ENCODE assay signal across 19 mouse cellular contexts in the genomic region with DNA sequence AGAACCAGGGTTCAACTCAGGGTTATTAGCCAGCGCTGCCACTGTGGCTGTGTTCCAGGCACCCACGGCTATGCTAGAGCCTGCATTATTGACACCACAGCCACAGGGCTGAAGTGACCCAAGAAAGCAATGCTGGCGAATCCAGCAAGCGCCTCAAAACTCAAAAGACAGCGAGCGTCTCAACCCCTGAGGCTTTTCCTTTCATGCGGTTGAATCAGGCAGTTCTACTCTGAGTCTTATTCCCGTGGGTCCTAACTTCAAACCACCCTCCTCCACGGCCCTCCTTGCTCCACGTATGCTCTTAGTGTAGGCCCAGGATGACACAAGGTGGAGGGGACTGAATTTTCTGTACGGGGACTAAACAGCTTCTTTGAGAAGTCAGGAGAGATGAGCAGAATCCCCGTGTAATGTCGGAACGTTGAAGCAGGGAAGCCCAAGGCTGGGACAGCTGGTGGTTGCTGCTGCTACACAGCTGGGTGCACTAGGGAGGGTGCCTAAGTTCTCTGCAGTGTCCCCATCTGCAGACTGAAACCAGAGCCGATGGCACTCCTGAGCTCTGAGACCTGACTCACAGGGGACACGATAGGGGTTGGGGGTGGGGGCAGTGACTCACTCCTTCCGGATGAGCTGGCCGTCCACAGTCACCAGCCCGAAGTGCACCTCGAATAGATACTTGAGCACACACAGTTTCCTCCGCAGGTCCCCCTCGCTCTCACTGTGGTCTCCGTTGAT. TPM values are rescaled to one million over a fixed set of nuclear protein-coding genes. Genes with fewer than 3 reads are reported as not detected.
DNase-seq lines count a peak whose midpoint lies in the region; ATAC-seq and TF ChIP-seq lines count a peak whose summit lies in the region.
"Had no signal": no experiment of that assay in that cellular context is flagged by ENCODE, and none has a peak within 500 bp of the region (broad histone marks: within the 10 kb centered on the region; RNA-seq: fewer than 3 reads in every experiment).

No protein-coding gene starts in this region.

- 67% methylated on average over 23 of the region's 23 CpGs for WGBS in kidney, postnatal 0 days
- WGBS in midbrain, embryonic 10.5 days, result 82% methylated on average over 23 of the region's 23 CpGs
- 89% methylated on average over 23 of the region's 23 CpGs for WGBS in forebrain, embryonic 10.5 days

- no peak for DNase-seq in kidney, postnatal 0 days (ENCODE audit: low spot score)
- DNase-seq in kidney, postnatal 10 days, result no peak
- DNase-seq in Muller cell, postnatal 12 days (ENCODE audit: inconsistent ontology term), result peak; percentile 43
- peak; percentile 79 for DNase-seq in adrenal gland, postnatal 25 days
- DNase-seq in midbrain, embryonic 10.5 days (ENCODE audit: low spot score), result no peak
- no peak for DNase-seq in spleen, adult 18-20 months
- DNase-seq in forebrain, embryonic 10.5 days (ENCODE audit: extremely low spot score, low spot score), result no peak
- DNase-seq: cerebellum, adult 9-11 months; forebrain, postnatal 0 days; gastrocnemius, adult 2 months; heart, postnatal 4 days; lung, embryonic 14.5 days; lung, postnatal 36 days; retina, postnatal 1 day; right cerebral cortex, postnatal 4 days had no signal

- no peak for TF ChIP-seq CTCF in kidney, postnatal 0 days (IDR thresholded peaks at IDR 0.05; ENCODE audit: low read depth)

- no peaks in the 10 kb centered on the region for H3K36me3 ChIP-seq in kidney, postnatal 0 days (ENCODE audit: insufficient read depth, low read length)
- peaks cover 30% of the 10 kb centered on the region for H3K36me3 ChIP-seq in midbrain, embryonic 10.5 days
- H3K36me3 ChIP-seq in forebrain, embryonic 10.5 days (replicated peaks), result peaks cover 42% of the 10 kb centered on the region

- no peaks in the 10 kb centered on the region for H3K27me3 ChIP-seq in kidney, postnatal 0 days (ENCODE audit: insufficient read depth, low read length)
- no peaks in the 10 kb centered on the region for H3K27me3 ChIP-seq in midbrain, embryonic 10.5 days (ENCODE audit: low read depth, poor library complexity, severe bottlenecking)
- no peaks in the 10 kb centered on the region for H3K27me3 ChIP-seq in forebrain, embryonic 10.5 days (ENCODE audit: poor library complexity, severe bottlenecking)
- H3K27me3 ChIP-seq: limb, embryonic 12.5 days; liver, embryonic 12.5 days had no signal

- no peak overlapping the region for H3K27ac ChIP-seq in kidney, postnatal 0 days
- no peak overlapping the region for H3K27ac ChIP-seq in midbrain, embryonic 10.5 days (replicated peaks)
- no peak overlapping the region for H3K27ac ChIP-seq in forebrain, embryonic 10.5 days
- H3K27ac ChIP-seq: gastrocnemius, adult 2 months; hindbrain, postnatal 0 days; limb, embryonic 12.5 days; liver, embryonic 12.5 days had no signal

- 0 out of 2 replicates have a peak, but pooled peaks have one; percentile 21 for ATAC-seq in kidney, postnatal 0 days (replicated peaks; ENCODE audit: low FRiP score, low read depth)
- ATAC-seq: forebrain, postnatal 0 days; hindbrain, postnatal 0 days; intestine, postnatal 0 days; liver, embryonic 12.5 days had no signal

- no peak overlapping the region for H3K4me3 ChIP-seq in kidney, postnatal 0 days (replicated peaks; ENCODE audit: low read depth, low read length)
- H3K4me3 ChIP-seq in midbrain, embryonic 10.5 days, result no peak overlapping the region
- no peak overlapping the region for H3K4me3 ChIP-seq in forebrain, embryonic 10.5 days
- H3K4me3 ChIP-seq: gastrocnemius, adult 2 months; limb, embryonic 12.5 days; liver, embryonic 12.5 days had no signal

- no peaks in the 10 kb centered on the region for H3K9me3 ChIP-seq in kidney, postnatal 0 days (replicated peaks; ENCODE audit: low read length)
- no peaks in the 10 kb centered on the region for H3K9me3 ChIP-seq in midbrain, embryonic 10.5 days (replicated peaks)
- no peaks in the 10 kb centered on the region for H3K9me3 ChIP-seq in forebrain, embryonic 10.5 days
- H3K9me3 ChIP-seq: limb, embryonic 12.5 days; liver, embryonic 12.5 days had no signal

- H3K4me2 ChIP-seq in kidney, postnatal 0 days (ENCODE audit: low read length), result no peak overlapping the region
- H3K4me2 ChIP-seq: limb, embryonic 12.5 days; liver, embryonic 12.5 days; lung, embryonic 14.5 days had no signal

- no peaks in the 10 kb centered on the region for H3K4me1 ChIP-seq in kidney, postnatal 0 days (replicated peaks; ENCODE audit: insufficient read depth, low read length)
- H3K4me1 ChIP-seq in midbrain, embryonic 10.5 days, result peaks cover 8% of the 10 kb centered on the region
- H3K4me1 ChIP-seq in forebrain, embryonic 10.5 days, result peaks cover 12% of the 10 kb centered on the region
- H3K4me1 ChIP-seq: limb, embryonic 12.5 days; liver, embryonic 12.5 days had no signal

- H3K9ac ChIP-seq in kidney, postnatal 0 days (ENCODE audit: low read depth, low read length), result no peak overlapping the region
- H3K9ac ChIP-seq: forebrain, postnatal 0 days; limb, embryonic 12.5 days; liver, embryonic 12.5 days; lung, embryonic 14.5 days had no signal

RNA-seq across cellular contexts. Expression of gene Hps1, which starts 9.5 kb away (rescaled TPM):
- polyA plus RNA-seq in kidney, postnatal 0 days (2015; fragmentation: Nextera tagmentation; extraction: Ambion mirVana), result 12.9 and 13.8 TPM in 2 replicates
- 25.2 and 30.3 TPM in 2 replicates for total RNA-seq in adrenal gland, postnatal 25 days (2021)
- 17.5 and 19.4 TPM in 2 replicates for polyA plus RNA-seq in midbrain, embryonic 10.5 days (2016; fragmentation: Nextera tagmentation; extraction: Ambion mirVana)
- 21.1 and 21.8 TPM in 2 replicates for polyA plus RNA-seq in forebrain, embryonic 10.5 days (2016; fragmentation: Nextera tagmentation; extraction: Ambion mirVana)

RNA-seq across cellular contexts. Expression of gene Pyroxd2, which starts 17.7 kb away (rescaled TPM):
- 11.0 and 14.2 TPM in 2 replicates for polyA plus RNA-seq in kidney, postnatal 0 days (2015; fragmentation: Nextera tagmentation; extraction: Ambion mirVana)
- 40.1 and 47.5 TPM in 2 replicates for total RNA-seq in adrenal gland, postnatal 25 days (2021)
- 0.46 and 0.83 TPM in 2 replicates for polyA plus RNA-seq in midbrain, embryonic 10.5 days (2016; fragmentation: Nextera tagmentation; extraction: Ambion mirVana)
- polyA plus RNA-seq in forebrain, embryonic 10.5 days (2016; fragmentation: Nextera tagmentation; extraction: Ambion mirVana), result 0.29 and 0.63 TPM in 2 replicates

Comparison
In these comparisons a context has a peak if more than half of its experiments do, and no peak if none do; other contexts are left out.
1. DNase-seq: peak in Muller cell, postnatal 12 days (single experiment) and adrenal gland, postnatal 25 days (single experiment); none in kidney, postnatal 0 days (single experiment), kidney, postnatal 10 days (single experiment), midbrain, embryonic 10.5 days (single experiment), spleen, adult 18-20 months (0 of 2) and forebrain, embryonic 10.5 days (single experiment).